Mouse (Mus musculus) neural tube, embryonic 13.5 days (tissue): ENCODE data around the gene Btbd35f4. TPM values are rescaled to one million over a fixed set of nuclear protein-coding genes. Genes with fewer than 3 reads are reported as not detected.
"Not testable (repeated sequence)": the region's sequence is repeated elsewhere in the genome, so short reads cannot be mapped to it uniquely, and the experiment has no call there.

Experiments
- ATAC-seq: fragments of 200-750 bp; cut with Nextera tagmentation; 2 replicates; pipeline ENCODE4 v1.8.0; 2017; ENCODE audit warnings: low read depth, mild to moderate bottlenecking, moderate TSS enrichment, moderate library complexity
- H3K27ac ChIP-seq: fragments of 300-500 bp; sonication (generic); replicated peaks from 2 replicates; pipeline ENCODE4 v1.5.1; 2015; ENCODE audit warnings: moderate library complexity, mild to moderate bottlenecking, inconsistent platforms
- H3K27me3 ChIP-seq: fragments of 300-500 bp; sonication (generic); 2 replicates; pipeline ENCODE4 v1.6.1; 2015; ENCODE audit warnings: mild to moderate bottlenecking, inconsistent platforms
- H3K36me3 ChIP-seq: fragments of 300-500 bp; sonication (generic); 2 replicates; pipeline ENCODE4 v1.6.1; 2015; ENCODE audit warnings: mild to moderate bottlenecking, inconsistent platforms
- H3K4me1 ChIP-seq: fragments of 300-500 bp; sonication (generic); replicated peaks from 2 replicates; pipeline ENCODE4 v1.6.1; 2015; ENCODE audit warnings: inconsistent platforms
- H3K4me2 ChIP-seq: fragments of 300-500 bp; sonication (generic); 2 replicates; pipeline ENCODE4 v1.6.1; 2015; ENCODE audit warnings: inconsistent platforms, mild to moderate bottlenecking, moderate library complexity
- H3K4me3 ChIP-seq: fragments of 300-500 bp; sonication (generic); 2 replicates; pipeline ENCODE4 v1.5.1; 2015; ENCODE audit warnings: mild to moderate bottlenecking, inconsistent platforms
- H3K9ac ChIP-seq: fragments of 300-500 bp; sonication (generic); 2 replicates; pipeline ENCODE4 v1.6.1; 2015; ENCODE audit warnings: moderate library complexity, mild to moderate bottlenecking, inconsistent platforms
- H3K9me3 ChIP-seq: fragments of 300-500 bp; sonication (generic); 2 replicates; pipeline ENCODE4 v1.6.1; 2016; ENCODE audit warnings: inconsistent platforms
- WGBS: fragments of 180-500 bp; shearing (Covaris S2); methylation state at CpG from one replicate; pipeline ENCODE4 v1.1.7; 2015; 5-methylcytosine and 5-hydroxymethylcytosine counted together
- polyA plus RNA-seq: library from polyadenylated mRNA; unstranded; fragments of >200 nt; fragmentation: Nextera tagmentation; extraction: Ambion mirVana; gene quantifications from 2 replicates; pipeline ENCODE4 v1.2.1, GENCODE M21; 2015

Gene Btbd35f4
- polyA plus RNA-seq: not detected in 2 replicates

DNA sequence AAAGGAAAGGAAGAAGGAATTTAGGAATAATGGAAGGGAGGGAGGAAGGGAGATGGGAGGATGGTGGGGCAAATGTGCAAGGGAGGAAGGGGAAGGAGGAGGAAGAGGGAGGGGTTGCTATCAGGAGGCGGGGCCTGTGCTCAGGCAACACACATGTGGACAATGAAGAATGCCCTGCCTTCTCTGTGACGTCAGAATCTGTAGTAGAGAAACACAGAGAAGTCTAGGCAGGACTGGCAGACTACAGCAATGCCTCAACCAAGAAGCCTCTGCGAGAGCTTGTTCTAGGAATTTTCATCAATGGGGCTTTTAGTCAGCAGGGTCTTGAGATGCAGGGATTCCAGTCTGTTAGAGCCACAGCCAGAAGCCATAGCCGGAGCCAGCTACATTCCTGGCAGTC is at the start of gene Btbd35f4:
TSS of gene Btbd35f4 (plus strand) at position 301 of the 400 bp plus-strand sequence.
- H3K27me3 ChIP-seq, H3K36me3 ChIP-seq, H3K4me2 ChIP-seq, H3K9me3 ChIP-seq, ATAC-seq, H3K4me3 ChIP-seq, H3K9ac ChIP-seq, H3K4me1 ChIP-seq, H3K27ac ChIP-seq: not testable (repeated sequence)
- WGBS: no CpG with 5 or more reads among the region's 4 CpGs

DNA sequence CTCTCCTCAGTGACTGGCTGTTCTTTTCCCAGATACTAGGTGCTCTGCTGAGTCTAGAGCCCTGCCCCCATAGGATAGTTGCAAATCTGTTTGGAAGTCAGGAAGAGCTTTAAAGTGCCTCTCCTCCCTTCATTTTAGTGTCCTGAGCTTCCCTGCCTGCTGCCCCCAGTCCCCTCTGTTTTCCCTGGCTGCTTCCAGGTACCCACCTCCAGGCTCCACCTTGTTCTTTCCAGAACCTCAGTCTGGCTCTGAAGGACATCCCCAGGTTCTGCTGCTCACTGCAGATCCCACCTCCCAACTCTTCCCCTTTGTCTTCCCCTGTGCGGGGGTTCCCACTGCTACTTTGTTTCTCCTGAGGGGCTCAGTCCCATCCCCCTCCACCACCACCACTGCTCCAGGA is 39.7 kb downstream of the Btbd35f4 start:
- not testable (repeated sequence) for H3K36me3 ChIP-seq, ATAC-seq, H3K4me3 ChIP-seq, H3K27ac ChIP-seq, H3K27me3 ChIP-seq, H3K9me3 ChIP-seq, H3K4me1 ChIP-seq, H3K4me2 ChIP-seq, H3K9ac ChIP-seq
- no CpG with 5 or more reads among the region's 1 CpGs for WGBS

Other genes starting within 250 kb of the Btbd35f4 start
- gene Btbd35f27, start 151.6 kb downstream of the Btbd35f4 start, polyA plus RNA-seq: not detected in 2 replicates